Mouse (Mus musculus) liver, embryonic 14.5 days (tissue): ENCODE results near the gene Gpc6. TPM values are rescaled to one million over a fixed set of nuclear protein-coding genes. Genes with fewer than 3 reads are reported as not detected.

Source experiments
- ATAC-seq: fragments of 200-750 bp; cut with Nextera tagmentation; 2 replicates; pipeline ENCODE4 v1.8.0; 2017; ENCODE audit warnings: moderate number of reproducible peaks, mild to moderate bottlenecking, moderate library complexity; ENCODE audit not compliant: insufficient read depth
- DNase-seq, 3 experiments: peaks; one replicate each; pipeline ENCODE4 v3.0.0-alpha.2; 2012 to 2013; ENCODE audit warnings: low read depth in 3 of 3, low spot score in 3 of 3
- H3K27ac ChIP-seq: fragments of 300-500 bp; sonication (generic); 2 replicates; pipeline ENCODE4 v1.5.1; 2014; ENCODE audit warnings: moderate library complexity, mild to moderate bottlenecking, control low read depth, inconsistent platforms
- H3K27me3 ChIP-seq: fragments of 300-500 bp; sonication (generic); 2 replicates; pipeline ENCODE4 v1.6.1; 2014; ENCODE audit warnings: mild to moderate bottlenecking, low read length, moderate library complexity; ENCODE audit not compliant: control insufficient read depth, insufficient read depth
- H3K36me3 ChIP-seq: fragments of 300-500 bp; sonication (generic); replicated peaks from 2 replicates; pipeline ENCODE4 v1.6.1; 2014; ENCODE audit warnings: low read depth; ENCODE audit not compliant: control insufficient read depth, insufficient read depth
- H3K4me1 ChIP-seq, 2 experiments: fragments of 200-500 bp in 1 of 2; fragments of 300-500 bp in 1 of 2; sonication (generic) in 1 of 2; replicated peaks; 2 replicates each; pipeline ENCODE4 v1.6.1; 2012 to 2014; ENCODE audit warnings: antibody characterized with exemption in 1 of 2, inconsistent platforms in 1 of 2, low read length in 1 of 2; ENCODE audit not compliant: control insufficient read depth in 2 of 2, insufficient read depth in 2 of 2
- H3K4me2 ChIP-seq: fragments of 300-500 bp; sonication (generic); 2 replicates; pipeline ENCODE4 v1.6.1; 2014; ENCODE audit warnings: low read depth, mild to moderate bottlenecking, control low read depth, moderate library complexity
- H3K4me3 ChIP-seq, 2 experiments: fragments of 200-500 bp in 1 of 2; fragments of 300-500 bp in 1 of 2; sonication (generic) in 1 of 2; 2 replicates each; pipeline ENCODE4 v1.5.1; 2012 to 2014; ENCODE audit warnings: low read depth in 2 of 2, low read length in 2 of 2, mild to moderate bottlenecking in 2 of 2, control low read depth in 1 of 2, inconsistent platforms in 1 of 2, moderate library complexity in 1 of 2; ENCODE audit not compliant: insufficient read depth in 1 of 2
- H3K9ac ChIP-seq: fragments of 300-500 bp; sonication (generic); replicated peaks from 2 replicates; pipeline ENCODE4 v1.6.1; 2014; ENCODE audit warnings: mild to moderate bottlenecking, control low read depth, moderate library complexity
- H3K9me3 ChIP-seq: fragments of 300-500 bp; sonication (generic); 2 replicates; pipeline ENCODE4 v1.6.1; 2016; ENCODE audit warnings: low read length, mixed read lengths; ENCODE audit not compliant: control insufficient read depth
- CTCF ChIP-seq: IDR thresholded peaks from 2 replicates; pipeline ENCODE4 v1.5.1; 2016; ENCODE audit warnings: antibody characterized with exemption, low read depth, control low read depth
- EP300 ChIP-seq: IDR thresholded peaks from 2 replicates; pipeline ENCODE4 v1.6.1; 2016; ENCODE audit warnings: antibody characterized with exemption, low read depth
- WGBS: fragments of 180-500 bp; shearing (Covaris S2); extraction: QIAGEN DNeasy Blood & Tissue Kit; methylation state at CpG from one replicate; pipeline ENCODE4 v1.1.7; 2014; ENCODE audit not compliant: insufficient replicate concordance; 5-methylcytosine and 5-hydroxymethylcytosine counted together
- polyA plus RNA-seq, 2 experiments: library from polyadenylated mRNA; depleted of rRNA in 1 of 2; stranded (reverse) in 1 of 2; unstranded in 1 of 2; fragments of >200 nt; fragmentation: Nextera tagmentation in 1 of 2; extraction: Ambion mirVana in 1 of 2; gene quantifications; 2 replicates each; pipeline versions ENCODE4 v1.2.1 to v1.2.3; 2012 to 2014

Gpc6 gene
- polyA plus RNA-seq, 2 experiments = 0.97 to 2.3 TPM

DNA sequence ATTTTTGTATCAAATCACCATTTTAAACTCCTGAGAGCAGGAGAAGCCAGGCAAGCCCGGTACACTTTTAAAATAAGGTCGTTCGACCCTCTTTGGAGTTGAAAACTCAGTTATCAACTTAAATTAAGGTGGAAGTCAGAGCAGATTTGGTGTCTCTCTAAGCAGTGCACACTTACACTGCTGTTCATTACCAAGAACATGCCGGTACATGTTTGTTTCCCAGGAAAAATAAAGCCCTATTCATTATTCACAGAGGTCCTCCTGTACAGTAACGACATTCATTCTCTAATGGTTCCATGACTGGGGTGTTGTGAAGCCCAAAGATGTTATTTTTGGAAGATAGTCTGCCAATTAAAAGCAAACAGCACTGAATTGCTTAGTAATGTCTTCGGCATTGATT lies 8.2 kb upstream of the Gpc6 start:
- H3K27me3 ChIP-seq = no peaks in the 10 kb centered on the region
- H3K4me1 ChIP-seq = no peaks in the 10 kb centered on the region
- no peaks in the 10 kb centered on the region for H3K9me3 ChIP-seq
- H3K36me3 ChIP-seq = no peaks in the 10 kb centered on the region
- DNase-seq = no peak
- TF ChIP-seq CTCF (no peak), EP300 (no peak)
- H3K27ac ChIP-seq = no peak overlapping the region
- H3K4me3 ChIP-seq = no peak overlapping the region
- no peak for ATAC-seq
- H3K9ac ChIP-seq = no peak overlapping the region
- 67% methylated on average over 6 of the region's 6 CpGs for WGBS
- no peak overlapping the region for H3K4me2 ChIP-seq

DNA sequence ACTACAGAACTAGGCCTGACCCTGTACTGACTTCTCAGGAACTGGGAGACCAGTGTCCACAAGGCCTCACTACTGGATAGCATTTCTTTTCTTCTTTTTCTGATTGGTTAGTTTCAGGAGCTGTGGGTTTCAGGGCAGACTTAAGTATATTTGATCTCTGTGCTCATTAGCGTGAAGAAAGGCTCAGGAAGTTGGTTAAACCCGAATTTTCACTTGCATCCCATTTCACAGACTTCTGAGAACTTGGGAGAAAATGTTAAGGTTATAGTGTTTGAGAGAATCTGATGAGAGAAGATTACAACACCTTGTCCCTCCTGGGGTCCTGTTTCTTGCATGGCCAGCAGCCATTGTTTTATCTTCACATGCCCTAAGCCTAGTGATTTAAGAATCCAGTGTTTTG lies 849 bp upstream of the Gpc6 start:
- 43% methylated on average over 2 of the region's 2 CpGs for WGBS
- no peak overlapping the region for H3K4me3 ChIP-seq
- H3K9me3 ChIP-seq = no peaks in the 10 kb centered on the region
- H3K4me1 ChIP-seq = no peaks in the 10 kb centered on the region
- no peak overlapping the region for H3K9ac ChIP-seq
- DNase-seq = no peak
- H3K4me2 ChIP-seq = no peak overlapping the region
- H3K27me3 ChIP-seq = peaks cover 18% of the 10 kb centered on the region
- H3K27ac ChIP-seq = no peak overlapping the region
- no peaks in the 10 kb centered on the region for H3K36me3 ChIP-seq
- no peak for ATAC-seq
- TF ChIP-seq EP300 (no peak), CTCF (no peak)

DNA sequence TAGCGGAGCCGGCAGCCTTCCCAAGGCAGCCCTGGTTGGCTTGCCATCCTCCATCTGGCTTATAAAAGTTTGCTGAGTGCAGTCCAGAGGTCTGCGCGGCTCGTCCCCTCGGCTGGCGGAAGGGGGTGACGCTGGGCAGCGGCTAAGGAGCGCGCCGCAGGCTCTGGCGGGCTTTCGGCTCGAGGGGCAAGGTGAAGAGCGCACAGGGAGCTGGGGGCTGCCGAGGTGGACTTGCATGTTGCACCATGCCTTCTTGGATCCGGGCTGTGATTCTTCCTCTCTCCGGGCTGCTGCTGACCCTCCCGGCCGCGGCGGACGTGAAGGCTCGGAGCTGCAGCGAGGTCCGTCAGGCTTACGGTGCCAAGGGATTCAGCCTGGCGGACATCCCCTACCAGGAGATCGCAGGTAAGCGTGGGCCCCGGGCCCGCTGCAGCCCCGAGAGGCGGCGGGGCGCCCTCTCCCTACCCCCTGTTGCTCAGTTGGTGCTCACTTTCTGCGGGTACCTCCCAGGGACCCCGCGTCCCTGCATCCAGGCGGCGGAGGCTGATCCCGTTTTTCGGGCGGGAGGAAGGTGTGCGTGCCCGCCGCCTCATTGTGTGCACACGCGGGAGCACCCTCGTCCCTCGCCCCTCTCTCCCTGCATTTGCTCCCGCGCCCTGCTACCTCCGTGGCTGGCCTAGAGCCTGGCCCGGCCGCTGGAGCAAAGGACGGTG lies 732 bp downstream of the Gpc6 start:
- DNase-seq (no peak), ATAC-seq (peak; percentile 47)
- under 1% methylated on average over 58 of the region's 58 CpGs for WGBS
- H3K9me3 ChIP-seq = no peaks in the 10 kb centered on the region
- H3K4me2 ChIP-seq = peak overlapping the region; percentile 28
- peaks cover 18% of the 10 kb centered on the region for H3K27me3 ChIP-seq
- H3K27ac ChIP-seq = no peak overlapping the region
- H3K36me3 ChIP-seq = no peaks in the 10 kb centered on the region
- H3K9ac ChIP-seq = no peak overlapping the region; the same call in none of the 2 replicates
- peak overlapping the region; percentile 49 to 51 for H3K4me3 ChIP-seq
- no peaks in the 10 kb centered on the region for H3K4me1 ChIP-seq
- TF ChIP-seq CTCF = no peak
- no peak for TF ChIP-seq EP300

DNA sequence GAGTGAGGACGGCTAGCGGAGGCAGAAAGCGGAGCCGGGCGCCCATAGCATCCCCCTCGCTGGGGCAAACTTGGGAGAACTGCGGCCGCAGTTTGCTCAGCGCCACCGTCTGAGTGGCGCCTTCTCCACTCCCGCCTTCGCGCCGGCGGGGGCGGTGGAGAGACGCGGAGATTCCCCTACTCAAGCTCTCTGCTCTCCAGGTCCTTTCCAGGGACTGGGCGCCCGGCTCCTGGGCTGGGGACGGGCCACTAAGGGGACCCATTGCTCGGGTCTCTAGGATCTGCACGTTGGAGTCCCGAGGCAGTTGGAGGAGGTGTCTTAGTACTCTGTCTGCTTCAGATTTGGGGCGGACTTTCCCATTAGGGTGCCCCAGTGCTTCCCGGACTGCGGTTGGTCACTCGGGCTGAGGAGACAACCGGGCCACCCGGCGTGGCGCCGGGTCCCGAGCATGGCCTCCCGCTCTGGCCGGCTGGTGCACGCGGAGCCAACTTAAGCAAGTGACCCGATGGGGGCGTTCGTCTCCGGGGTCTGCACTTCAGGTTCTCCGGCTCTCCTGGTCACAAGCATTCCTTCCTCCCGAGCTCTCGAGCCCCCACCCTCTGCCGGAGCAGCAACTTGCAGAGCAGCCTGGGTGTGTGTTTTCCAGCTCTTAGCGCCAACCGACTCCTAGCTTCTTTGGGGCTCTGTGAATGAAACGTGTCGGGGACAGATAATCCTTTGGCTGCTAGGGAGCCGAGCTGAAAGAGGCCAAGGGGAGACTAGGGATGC lies 1.5 kb downstream of the Gpc6 start:
- no peaks in the 10 kb centered on the region for H3K9me3 ChIP-seq
- H3K9ac ChIP-seq = no peak overlapping the region; the same call in 1 of the 2 replicates
- peak overlapping the region; percentile 49 to 51 for H3K4me3 ChIP-seq
- H3K27me3 ChIP-seq = peaks cover 18% of the 10 kb centered on the region
- DNase-seq = no peak
- H3K4me1 ChIP-seq = no peaks in the 10 kb centered on the region
- TF ChIP-seq EP300 = no peak
- no peak for TF ChIP-seq CTCF
- WGBS = under 1% methylated on average over 51 of the region's 52 CpGs
- no peak overlapping the region for H3K27ac ChIP-seq
- H3K36me3 ChIP-seq = no peaks in the 10 kb centered on the region
- ATAC-seq = peak; percentile 58
- peak overlapping the region; percentile 28 for H3K4me2 ChIP-seq
